Mouse (Mus musculus): Measurements from ENCODE around the gene Exosc5.

DNA sequence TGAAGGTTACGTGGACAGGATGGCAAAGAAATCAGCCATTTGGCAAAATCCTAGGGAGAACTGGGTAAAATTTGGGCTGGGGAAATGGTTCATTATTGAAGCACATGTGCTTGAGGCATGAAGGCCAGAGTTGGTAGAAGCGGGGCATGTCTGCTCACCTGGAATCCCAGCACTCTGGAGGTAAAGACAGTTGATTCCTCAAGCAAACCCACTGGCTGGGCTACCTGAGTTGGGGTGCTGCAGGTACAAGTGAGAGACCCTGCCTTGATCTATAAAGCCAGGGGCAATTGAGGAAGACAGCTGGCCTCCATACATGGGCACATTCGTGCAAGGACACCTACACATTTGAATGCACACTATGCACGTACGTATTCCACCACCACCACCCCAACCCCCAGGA, 38.9 kb upstream of the Exosc5 start:
- TF ChIP-seq POLR2A (IDR thresholded peaks at IDR 0.05; ENCODE audit: low read depth, low read length) (no peak), CTCF (IDR thresholded peaks at IDR 0.05; ENCODE audit: borderline replicate concordance, insufficient read depth, low read length) (no peak)
